Mouse (Mus musculus): ENCODE measurements at regions not wholly inside any gene's neighbourhood (a gene's known extent, or its start where the extent isn't known, plus 50 kb on each side); places are given as distances from the start of the nearest gene placed in this dataset.

DNA sequence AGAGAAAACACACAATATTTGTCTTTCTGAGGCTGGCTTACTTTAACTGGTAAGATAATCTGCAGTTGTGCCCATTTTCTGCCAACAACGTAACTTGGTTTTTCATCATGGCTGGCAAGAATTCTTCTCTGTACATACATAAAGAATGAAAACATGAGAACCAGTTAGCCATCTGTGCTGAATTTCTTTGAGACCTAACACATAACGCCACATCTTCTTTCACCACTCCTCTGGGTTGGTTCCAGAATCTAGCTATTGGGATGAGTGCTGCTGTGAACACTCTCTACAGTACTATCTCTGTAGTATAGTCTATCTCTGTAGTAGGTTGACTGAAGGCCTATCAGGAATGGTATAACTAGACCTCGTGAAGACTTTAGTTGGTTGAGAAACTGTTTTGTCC, 132.1 kb downstream of the 1700020N01Rik start:
- no peak for DNase-seq (ENCODE audit: low read depth)

GRCm38 (mm10) chr10:21740256-21740655, 141.7 kb upstream of the Sgk1 start:
- DNase-seq (ENCODE audit: low read depth), result no peak

DNA sequence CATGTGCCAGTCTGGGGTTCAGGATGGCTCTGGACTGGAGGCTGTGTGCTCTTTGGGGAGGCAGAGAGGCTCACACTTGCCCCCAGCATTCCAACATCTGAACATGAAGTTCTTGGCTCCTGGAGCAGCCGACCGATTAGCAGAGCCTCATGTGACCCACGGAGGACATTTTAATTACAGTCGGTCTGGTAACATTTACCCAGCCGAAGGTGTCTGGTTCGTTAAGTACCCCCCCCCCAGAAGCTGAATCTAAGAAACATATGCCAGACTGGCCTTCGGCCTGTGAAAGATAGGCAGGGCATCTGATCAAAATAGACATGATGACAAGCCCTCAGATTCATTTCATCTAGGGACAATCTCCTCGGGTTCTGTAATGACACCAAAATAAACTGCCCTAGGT, 140.4 kb upstream of the Sgk1 start:
- DNase-seq (ENCODE audit: low read depth), result no peak

DNA sequence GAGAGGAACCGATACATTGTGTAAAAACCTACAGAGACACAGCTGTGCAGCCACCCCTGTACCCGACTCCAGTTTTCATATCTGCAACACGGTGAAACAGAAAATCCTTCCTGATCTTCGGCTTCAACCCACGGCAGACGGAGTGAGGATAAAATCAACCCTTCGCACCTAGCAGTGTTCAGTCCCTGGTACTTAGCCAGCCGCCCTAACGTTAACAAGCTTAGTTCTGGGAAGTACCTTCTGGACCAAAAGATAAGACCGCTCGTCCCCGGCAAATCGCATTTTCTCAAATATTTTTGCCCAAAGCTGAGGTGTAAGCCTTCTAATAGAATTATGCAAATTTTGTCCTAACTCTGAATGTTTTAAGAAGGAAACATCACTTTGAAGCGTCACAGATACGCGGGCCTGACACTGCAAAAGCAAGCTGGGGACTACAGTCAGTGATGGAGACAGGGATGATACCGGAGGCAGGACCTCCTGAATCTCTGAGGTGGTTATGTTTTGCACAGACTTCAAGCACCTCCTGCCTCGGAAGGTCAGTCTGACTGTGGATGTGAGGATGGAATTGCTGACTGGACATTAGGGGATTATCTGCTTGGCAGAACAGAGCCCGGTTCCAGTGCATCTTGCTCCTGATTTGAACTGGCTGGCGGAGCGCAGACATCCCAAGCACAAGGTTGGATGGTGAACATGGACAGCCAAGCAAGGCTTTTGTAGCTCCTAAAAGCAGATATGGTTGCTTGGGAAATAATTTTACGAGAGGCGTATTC, 139.8 kb upstream of the Sgk1 start:
- no peak for DNase-seq (ENCODE audit: low read depth)

DNA sequence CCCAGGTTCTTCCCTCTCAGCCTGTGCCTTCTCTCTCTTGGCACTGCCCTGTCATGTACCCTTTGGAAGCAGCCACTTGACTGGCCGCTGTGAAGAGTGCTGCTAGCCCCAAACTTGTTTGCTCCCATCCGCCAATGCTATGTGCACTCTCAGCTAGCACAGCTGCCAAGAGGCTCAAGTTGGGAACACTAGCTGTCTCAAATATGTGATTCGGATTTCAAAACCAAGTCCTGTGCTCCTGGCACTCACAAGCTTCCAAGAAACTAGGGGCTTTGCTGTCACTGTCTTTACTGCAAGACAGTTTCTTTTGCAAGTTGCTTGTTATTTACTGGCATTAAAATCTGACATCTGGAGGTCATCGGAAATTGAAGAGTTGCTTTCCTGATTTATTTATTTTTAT, 138.6 kb upstream of the Sgk1 start:
- no peak for DNase-seq (ENCODE audit: low read depth)

DNA sequence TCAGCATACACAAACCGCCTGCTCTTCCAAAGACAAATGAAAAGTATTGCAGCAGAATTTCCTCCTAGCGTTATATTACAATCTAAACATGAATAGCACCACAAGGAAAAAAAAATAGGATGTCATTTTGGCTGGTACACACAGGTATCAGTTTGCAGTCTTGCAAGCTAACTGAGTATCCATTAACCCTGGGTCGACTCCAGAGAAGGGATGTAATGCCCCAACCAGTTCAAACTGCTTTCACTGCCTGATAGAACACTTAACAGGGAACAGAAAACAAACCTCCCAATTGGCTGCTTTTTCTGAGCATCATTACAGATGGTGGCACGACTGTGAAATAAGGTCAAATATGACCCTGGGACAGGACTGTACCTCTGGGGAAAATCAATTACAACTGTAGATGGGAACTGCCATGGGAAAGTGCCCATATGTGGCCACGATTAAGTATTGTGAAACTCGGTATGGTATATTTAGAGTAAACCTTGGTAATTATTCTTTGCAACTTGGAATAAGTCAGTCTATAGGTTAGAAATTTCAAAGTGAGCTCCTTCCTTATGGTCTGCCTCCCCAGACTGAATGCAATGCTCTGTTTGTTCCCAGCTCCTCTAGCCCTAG, 137.5 kb upstream of the Sgk1 start:
- DNase-seq (ENCODE audit: low read depth), result no peak

GRCm38 (mm10) chr10:21745940-21746487, 136.0 kb upstream of the Sgk1 start:
- no peak for DNase-seq (ENCODE audit: low read depth)

DNA sequence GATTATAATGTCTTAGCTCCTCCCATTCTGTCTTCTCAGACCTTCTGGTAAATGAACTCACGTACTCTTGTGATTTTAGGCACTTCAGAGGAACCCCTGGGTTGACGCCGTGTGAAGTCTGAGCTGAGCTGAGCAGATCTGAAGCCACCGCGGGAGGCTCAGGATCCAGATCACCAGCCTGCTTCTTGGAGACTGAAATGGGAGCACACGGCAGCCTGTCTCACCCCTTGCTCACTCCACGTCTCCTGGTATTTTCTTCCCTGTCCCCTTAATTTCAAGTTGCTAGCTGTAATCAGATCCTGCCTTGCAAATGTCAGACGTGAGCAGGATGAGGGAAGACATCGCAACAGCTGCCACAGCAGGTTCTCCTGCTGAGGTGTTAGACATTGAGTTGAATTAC, 135.3 kb upstream of the Sgk1 start:
- DNase-seq (ENCODE audit: low read depth), result no peak

- DNase-seq (ENCODE audit: low read depth), result no peak
These were observed 130.7 kb upstream of the Sgk1 start for GRCm38 (mm10) chr10:21751326-21751725.

- DNase-seq (ENCODE audit: low read depth), result no peak
These were observed 129.6 kb upstream of the Sgk1 start for GRCm38 (mm10) chr10:21752392-21752791.

- no peak for DNase-seq (ENCODE audit: low read depth)
These were observed 127.0 kb upstream of the Sgk1 start for GRCm38 (mm10) chr10:21754763-21755548.

DNA sequence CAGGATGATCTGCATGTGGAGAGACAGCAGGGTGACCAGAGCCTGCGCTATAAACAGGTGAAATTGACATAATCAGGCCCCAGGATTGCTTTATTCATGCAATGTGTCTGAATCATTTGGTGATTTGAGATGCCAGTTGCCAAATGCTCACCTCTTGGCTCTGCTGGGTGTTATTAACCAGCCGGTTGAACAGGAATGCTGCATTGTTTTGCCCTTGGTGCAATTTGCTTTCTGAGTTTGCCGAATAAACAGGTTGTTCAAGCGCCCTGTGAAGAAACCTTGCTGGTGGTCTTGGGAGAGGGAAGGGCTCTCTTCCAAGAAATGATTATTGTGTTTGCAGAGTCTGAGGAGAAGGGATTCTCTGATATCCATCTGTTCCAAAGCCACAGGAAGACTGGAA, 126.3 kb upstream of the Sgk1 start:
- DNase-seq (ENCODE audit: low read depth), result no peak

DNA sequence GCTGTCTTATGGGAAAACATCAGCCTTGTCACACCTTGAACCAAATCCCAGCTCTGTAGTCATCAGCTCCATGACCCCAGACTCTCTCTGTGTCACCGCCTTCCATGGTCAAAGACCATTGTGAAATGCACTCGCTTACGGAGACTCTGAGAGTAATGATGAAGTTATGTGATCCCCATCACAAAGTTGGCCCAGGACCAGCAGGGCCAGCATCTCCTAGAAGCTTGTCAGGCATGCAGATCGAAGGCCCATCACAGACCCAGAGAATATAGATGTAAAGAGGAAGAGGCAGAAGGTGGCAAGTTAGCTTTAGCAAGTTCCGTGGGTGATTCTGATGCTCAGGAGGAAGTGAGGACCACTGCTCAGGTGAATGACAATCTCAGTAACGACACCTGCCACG, 125.2 kb upstream of the Sgk1 start:
- DNase-seq (ENCODE audit: low read depth), result no peak

GRCm38 (mm10) chr10:21758122-21758521, 123.9 kb upstream of the Sgk1 start:
- DNase-seq (ENCODE audit: low read depth), result no peak

GRCm38 (mm10) chr10:21762516-21762915, 119.5 kb upstream of the Sgk1 start:
- no peak for DNase-seq (ENCODE audit: low read depth)

DNA sequence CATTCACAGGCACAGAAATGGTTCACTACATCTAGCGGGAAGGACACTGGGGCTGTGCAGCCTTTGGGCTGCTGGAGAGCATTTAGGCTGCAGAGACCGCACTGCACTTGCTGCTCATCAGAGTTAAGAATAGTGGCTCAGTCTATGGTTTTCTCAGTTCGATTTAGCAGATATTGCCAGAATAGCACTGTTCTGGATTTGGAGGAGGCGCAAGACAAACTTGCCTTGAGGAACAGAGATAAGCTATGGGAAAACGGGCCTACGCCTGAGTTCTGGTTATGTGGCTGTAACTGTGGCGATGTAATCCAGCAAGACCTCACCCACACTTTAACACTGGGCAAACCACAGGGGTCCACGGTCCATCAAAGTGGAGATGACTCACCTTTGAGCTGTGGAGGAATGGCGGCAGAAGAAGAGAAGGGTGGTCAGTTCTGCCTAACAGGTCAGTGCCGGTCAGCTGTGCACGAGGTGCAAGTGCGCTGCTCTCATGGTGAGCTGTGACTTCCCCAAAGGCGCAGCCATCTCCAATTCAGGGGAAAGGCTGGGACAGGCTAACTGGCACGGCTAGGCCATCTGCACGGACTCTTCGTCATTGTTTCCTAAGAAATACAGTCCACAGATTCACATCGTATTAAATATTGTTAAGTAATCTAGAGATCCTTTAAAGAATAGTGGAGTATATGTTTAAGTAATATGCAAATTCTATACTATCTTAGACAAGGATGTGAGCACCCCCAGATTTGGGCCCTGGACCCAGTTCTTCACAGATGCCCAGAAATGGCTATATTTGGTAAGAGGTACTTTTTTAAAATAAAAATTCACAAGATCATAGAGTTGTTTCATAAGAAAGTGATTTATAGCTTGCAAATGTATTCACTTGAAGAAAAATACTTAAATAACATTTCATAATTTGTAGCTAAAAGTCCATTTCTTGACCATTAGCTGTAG, 118.7 kb upstream of the Sgk1 start:
- DNase-seq (ENCODE audit: low read depth), result no peak

DNA sequence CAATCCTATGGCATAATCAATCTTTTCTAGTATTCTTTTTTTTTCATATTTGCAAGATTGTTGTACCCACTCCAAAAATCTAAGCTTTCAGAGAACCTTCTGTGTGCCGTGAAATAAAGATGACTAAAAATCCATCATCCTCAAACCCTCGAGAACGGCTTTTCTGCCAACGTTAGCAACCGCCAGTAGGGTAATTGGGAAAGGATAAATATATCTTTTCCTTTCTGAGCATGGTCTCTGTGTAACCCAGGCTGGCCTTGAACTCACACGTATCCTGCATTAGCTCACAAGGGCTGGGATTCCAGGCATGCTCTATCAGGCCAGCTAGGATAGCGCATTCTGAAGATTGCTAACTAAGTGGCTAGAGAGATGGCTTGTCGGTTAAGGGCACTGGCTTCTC, 117.9 kb upstream of the Sgk1 start:
- DNase-seq (ENCODE audit: low read depth), result no peak

GRCm38 (mm10) chr10:21764891-21765290, 117.1 kb upstream of the Sgk1 start:
- DNase-seq (ENCODE audit: low read depth), result no peak

DNA sequence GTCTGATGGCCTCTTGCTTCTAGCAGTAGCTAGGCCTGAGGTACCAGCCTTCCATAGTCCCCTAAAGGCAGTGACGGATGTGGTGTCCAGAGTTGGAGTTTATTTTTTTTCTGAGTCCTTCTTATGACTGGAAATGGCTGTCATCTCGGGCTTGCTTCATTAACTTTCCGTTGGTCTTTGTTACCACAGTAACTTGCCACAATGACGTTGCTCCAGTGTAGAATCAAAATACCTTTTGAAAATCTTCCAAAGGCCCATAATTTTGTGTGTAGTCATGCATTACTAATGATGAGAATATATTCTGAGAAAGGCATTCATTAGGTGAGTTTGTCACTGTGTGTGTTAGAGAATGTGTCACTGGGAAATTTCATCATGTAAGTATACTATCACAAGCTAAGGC, 108.4 kb upstream of the Sgk1 start:
- no peak for DNase-seq (ENCODE audit: low read depth)

DNA sequence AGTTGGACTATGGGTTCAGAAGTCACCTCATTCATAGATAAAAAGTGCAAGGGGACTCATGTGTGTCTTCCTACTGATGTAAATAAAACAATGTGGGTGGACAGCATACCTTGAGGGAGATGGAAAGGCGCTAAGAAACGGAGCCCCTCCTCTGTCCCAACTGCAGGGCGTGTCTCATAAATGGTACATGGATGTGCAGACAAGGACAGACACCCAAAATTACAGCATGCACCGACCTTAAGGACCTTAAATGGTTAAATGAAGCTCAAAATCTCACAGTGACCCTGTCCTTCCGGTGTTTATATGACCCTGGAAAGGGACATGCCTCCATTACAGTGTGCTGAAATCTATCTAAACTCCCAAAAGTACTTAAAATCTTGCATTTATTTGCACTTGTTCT, 106.5 kb upstream of the Sgk1 start:
- DNase-seq (ENCODE audit: low read depth), result no peak

GRCm38 (mm10) chr10:21775911-21776761, 105.8 kb upstream of the Sgk1 start:
- DNase-seq (ENCODE audit: low read depth), result no peak

Measured in gonadal fat pad, adult 2 months (tissue).